Mouse (Mus musculus) heart, adult 2 months (tissue): Measurements from ENCODE around the gene Gnai2. TPM values are rescaled to one million over a fixed set of nuclear protein-coding genes. Genes with fewer than 3 reads are reported as not detected.

Source experiments
- DNase-seq, 2 experiments: peaks; one replicate each; pipeline ENCODE4 v3.0.0; 2021
- H3K27ac ChIP-seq: fragments of 200-600 bp; 2 replicates; pipeline ENCODE4 v1.8.1; 2022
- H3K27me3 ChIP-seq: fragments of 200-500 bp; 2 replicates; pipeline ENCODE4 v1.6.1; 2012; ENCODE audit warnings: mild to moderate bottlenecking, low read length, inconsistent platforms, mixed read lengths; ENCODE audit not compliant: control insufficient read depth, insufficient read depth
- H3K36me3 ChIP-seq: fragments of 200-500 bp; 2 replicates; pipeline ENCODE4 v1.6.1; 2012; ENCODE audit warnings: low read length, inconsistent platforms; ENCODE audit not compliant: control insufficient read depth, insufficient read depth
- H3K4me1 ChIP-seq: fragments of 200-500 bp; 2 replicates; pipeline ENCODE4 v1.6.1; 2011; ENCODE audit warnings: low read length; ENCODE audit not compliant: control insufficient read depth, insufficient read depth
- H3K4me3 ChIP-seq: fragments of 200-600 bp; 2 replicates; pipeline ENCODE4 v1.8.1; 2022
- H3K79me2 ChIP-seq: fragments of 200-500 bp; replicated peaks from 2 replicates; pipeline ENCODE4 v1.6.1; 2012; ENCODE audit warnings: mild to moderate bottlenecking, inconsistent platforms, low read length, moderate library complexity, mixed read lengths; ENCODE audit not compliant: control insufficient read depth, insufficient read depth
- H3K9ac ChIP-seq: fragments of 200-500 bp; 2 replicates; pipeline ENCODE4 v1.6.1; 2012; ENCODE audit warnings: low read depth, mild to moderate bottlenecking, control low read depth, inconsistent platforms, low read length, mixed read lengths
- CTCF ChIP-seq: fragments of 200-600 bp; IDR thresholded peaks from 2 replicates; pipeline ENCODE4 v1.8.1; 2022; ENCODE audit warnings: antibody characterized with exemption, mild to moderate bottlenecking, moderate library complexity
- EP300 ChIP-seq: fragments of 200-500 bp; IDR thresholded peaks from 2 replicates; pipeline ENCODE4 v1.6.1; 2011; ENCODE audit warnings: low read depth, low read length, control low read depth; ENCODE audit not compliant: insufficient read depth
- POLR2A ChIP-seq: fragments of 200-500 bp; IDR thresholded peaks from 2 replicates; pipeline ENCODE4 v1.6.1; 2011; ENCODE audit warnings: mild to moderate bottlenecking, low read depth, low read length, control low read depth; ENCODE audit not compliant: insufficient read depth
- WGBS: fragments of 180-500 bp; shearing (Covaris S2); methylation state at CpG from one replicate; pipeline ENCODE4 v1.1.7; 2018; 5-methylcytosine and 5-hydroxymethylcytosine counted together
- intact Hi-C: fragments of 180-260 bp; cut with DNase I; formaldehyde crosslinking; loops from one replicate; pipeline ENCODE4 v1.15.1; 2025
- polyA plus RNA-seq: library from polyadenylated mRNA; depleted of rRNA; stranded (reverse); fragments of >200 nt; gene quantifications from 2 replicates; pipeline ENCODE4 v1.2.3, GENCODE M21; 2012
- total RNA-seq, 2 experiments: library from RNA; stranded (reverse); gene quantifications; 2 replicates each; pipeline ENCODE4 v1.2.3; 2021

The Gnai2 gene
- total and polyA plus RNA-seq, 3 experiments, result 243 to 311 (median 250) TPM

GRCm38 (mm10) chr9:107632478-107632877 is 2.7 kb downstream of the Gnai2 start:
- H3K9ac ChIP-seq, result peak overlapping the region; percentile 98
- H3K4me1 ChIP-seq, result peaks cover 29% of the 10 kb centered on the region
- peak; percentile 79 to 82 for DNase-seq
- peaks cover 6% of the 10 kb centered on the region for H3K79me2 ChIP-seq
- H3K4me3 ChIP-seq, result peak overlapping the region; percentile 86
- intact Hi-C loops, result loop anchor here (5.0 kb wide), 1 partner anchor 65 kb away; the partner anchor contains the start of gene Hyal2
- H3K27ac ChIP-seq, result peak overlapping the region; percentile 97
- 0% methylated on average over 6 of the region's 6 CpGs for WGBS
- H3K36me3 ChIP-seq, result peaks cover 6% of the 10 kb centered on the region; the same call in 1 of the 2 replicates
- no peak for TF ChIP-seq EP300
- TF ChIP-seq POLR2A, result peak; percentile 29; the same call in 1 of the 2 replicates
- TF ChIP-seq CTCF, result no peak
- H3K27me3 ChIP-seq, result no peaks in the 10 kb centered on the region

- Histone ChIP-seq H3K36me3 (peaks cover 6% of the 10 kb centered on the region; the same call in 1 of the 2 replicates), H3K4me3 (peak overlapping the region; percentile 86; the same call in 1 of the 2 replicates), H3K27ac (peak overlapping the region; percentile 97), H3K79me2 (peaks cover 6% of the 10 kb centered on the region), H3K9ac (peak overlapping the region; percentile 98; the same call in 1 of the 2 replicates), H3K4me1 (peaks cover 32% of the 10 kb centered on the region), H3K27me3 (no peaks in the 10 kb centered on the region)
- intact Hi-C loops, result loop anchor here (5.0 kb wide), 1 partner anchor 65 kb away; the partner anchor contains the start of gene Hyal2
- peak in 1 of 2 experiments; percentile 33 for DNase-seq
- no peak for TF ChIP-seq EP300
- no peak for TF ChIP-seq CTCF
- no peak for TF ChIP-seq POLR2A
- WGBS, result 57% methylated on average over 8 of the region's 8 CpGs
These were observed 3.3 kb downstream of the Gnai2 start for GRCm38 (mm10) chr9:107631861-107632260.

- no peak overlapping the region; the same call in 1 of the 2 replicates for H3K4me3 ChIP-seq
- H3K9ac ChIP-seq, result peak overlapping the region; percentile 22; the same call in 1 of the 2 replicates
- intact Hi-C loops, result loop anchor here (5.0 kb wide), 1 partner anchor 64 kb away; the partner anchor contains the start of gene Hyal2
- 42% methylated on average over 9 of the region's 9 CpGs for WGBS
- peaks cover 6% of the 10 kb centered on the region; the same call in 1 of the 2 replicates for H3K36me3 ChIP-seq
- DNase-seq, result peak; percentile 2 to 23
- no peaks in the 10 kb centered on the region for H3K27me3 ChIP-seq
- H3K27ac ChIP-seq, result peak overlapping the region; percentile 97
- TF ChIP-seq POLR2A, result no peak
- TF ChIP-seq CTCF, result no peak
- TF ChIP-seq EP300, result no peak
- peaks cover 35% of the 10 kb centered on the region for H3K4me1 ChIP-seq
- H3K79me2 ChIP-seq, result peaks cover 8% of the 10 kb centered on the region
These were observed 3.8 kb downstream of the Gnai2 start for GRCm38 (mm10) chr9:107631311-107631826.

GRCm38 (mm10) chr9:107630576-107630975 is 4.6 kb downstream of the Gnai2 start:
- 27% methylated on average over 4 of the region's 4 CpGs for WGBS
- H3K27me3 ChIP-seq, result no peaks in the 10 kb centered on the region
- DNase-seq, result peak in 1 of 2 experiments; percentile 57
- peak overlapping the region; percentile 97 for H3K27ac ChIP-seq
- intact Hi-C loops, result loop anchor here (5.0 kb wide), 1 partner anchor 63 kb away; the partner anchor contains the start of gene Hyal2
- H3K4me1 ChIP-seq, result peaks cover 39% of the 10 kb centered on the region
- H3K9ac ChIP-seq, result no peak overlapping the region
- H3K36me3 ChIP-seq, result peaks cover 6% of the 10 kb centered on the region; the same call in 1 of the 2 replicates
- H3K4me3 ChIP-seq, result no peak overlapping the region; the same call in 1 of the 2 replicates
- peaks cover 8% of the 10 kb centered on the region for H3K79me2 ChIP-seq
- TF ChIP-seq POLR2A, result no peak
- no peak for TF ChIP-seq EP300
- no peak for TF ChIP-seq CTCF

GRCm38 (mm10) chr9:107629901-107630425 is 5.2 kb downstream of the Gnai2 start:
- no peak for TF ChIP-seq POLR2A
- no peak for TF ChIP-seq CTCF
- TF ChIP-seq EP300, result no peak
- intact Hi-C loops, result loop anchor here (5.0 kb wide), 1 partner anchor 63 kb away; the partner anchor contains the start of gene Hyal2

GRCm38 (mm10) chr9:107629411-107629730 is 5.8 kb downstream of the Gnai2 start:
- H3K9ac ChIP-seq, result peak overlapping the region; percentile 30
- whole genome bisulfite sequencing, result 29% methylated on average over 4 of the region's 4 CpGs
- H3K36me3 ChIP-seq, result peaks cover 6% of the 10 kb centered on the region; the same call in 1 of the 2 replicates
- peaks cover 49% of the 10 kb centered on the region for H3K4me1 ChIP-seq
- H3K27ac ChIP-seq, result peak overlapping the region; percentile 97
- no peak for TF ChIP-seq CTCF
- no peak for TF ChIP-seq EP300
- 0 out of 2 replicates have a peak, but pooled peaks have one; percentile 19 for TF ChIP-seq POLR2A
- peaks cover 6% of the 10 kb centered on the region for H3K79me2 ChIP-seq
- no peak for DNase-seq
- no peaks in the 10 kb centered on the region for H3K27me3 ChIP-seq
- intact Hi-C loops, result no loop called here
- H3K4me3 ChIP-seq, result peak overlapping the region; percentile 7

More at GRCm38 (mm10) chr9:107629901-107630425, 5.2 kb downstream of the Gnai2 start:
- peaks cover 6% of the 10 kb centered on the region; the same call in 1 of the 2 replicates for H3K36me3 ChIP-seq
- peak overlapping the region; percentile 97 for H3K27ac ChIP-seq
- H3K27me3 ChIP-seq, result no peaks in the 10 kb centered on the region
- peaks cover 7% of the 10 kb centered on the region for H3K79me2 ChIP-seq
- peak in 1 of 2 experiments; percentile 56 for DNase-seq
- peaks cover 43% of the 10 kb centered on the region for H3K4me1 ChIP-seq
- H3K9ac ChIP-seq, result peak overlapping the region; percentile 31
- WGBS, result 34% methylated on average over 14 of the region's 14 CpGs
- peak overlapping the region; percentile 11; the same call in 1 of the 2 replicates for H3K4me3 ChIP-seq
